Mouse (Mus musculus) midbrain, embryonic 14.5 days (tissue): ENCODE data around the gene Bpifb6. TPM values are rescaled to one million over a fixed set of nuclear protein-coding genes. Genes with fewer than 3 reads are reported as not detected.

Experiments used
- ATAC-seq: fragments of 200-750 bp; cut with Nextera tagmentation; 2 replicates; pipeline ENCODE4 v1.8.0; 2017; ENCODE audit warnings: moderate number of reproducible peaks, moderate library complexity; ENCODE audit not compliant: low FRiP score, low TSS enrichment
- DNase-seq: peaks from one replicate; pipeline ENCODE4 v3.0.0-alpha.2; 2015
- H3K27ac ChIP-seq: fragments of 300-500 bp; sonication (generic); replicated peaks from 2 replicates; pipeline ENCODE4 v1.5.1; 2014; ENCODE audit warnings: mild to moderate bottlenecking, low read depth, low read length, moderate library complexity
- H3K27me3 ChIP-seq: fragments of 300-500 bp; sonication (generic); 2 replicates; pipeline ENCODE4 v1.6.1; 2014; ENCODE audit warnings: low read length, control low read depth, mixed read lengths; ENCODE audit not compliant: control insufficient read depth, insufficient read depth
- H3K36me3 ChIP-seq: fragments of 300-500 bp; sonication (generic); 2 replicates; pipeline ENCODE4 v1.6.1; 2014; ENCODE audit warnings: low read length, control low read depth; ENCODE audit not compliant: control insufficient read depth, insufficient read depth
- H3K4me1 ChIP-seq: fragments of 300-500 bp; sonication (generic); 2 replicates; pipeline ENCODE4 v1.6.1; 2014; ENCODE audit warnings: mild to moderate bottlenecking, antibody characterized with exemption, low read length, control low read depth; ENCODE audit not compliant: control insufficient read depth, insufficient read depth
- H3K4me2 ChIP-seq: fragments of 300-500 bp; sonication (generic); 2 replicates; pipeline ENCODE4 v1.6.1; 2014; ENCODE audit warnings: mild to moderate bottlenecking, low read length, moderate library complexity
- H3K4me3 ChIP-seq: fragments of 300-500 bp; sonication (generic); replicated peaks from 2 replicates; pipeline ENCODE4 v1.5.1; 2014; ENCODE audit warnings: low read depth, low read length
- H3K9ac ChIP-seq: fragments of 300-500 bp; sonication (generic); replicated peaks from 2 replicates; pipeline ENCODE4 v1.6.1; 2014; ENCODE audit warnings: mild to moderate bottlenecking, low read length, moderate library complexity
- H3K9me3 ChIP-seq: fragments of 300-500 bp; sonication (generic); 2 replicates; pipeline ENCODE4 v1.6.1; 2016; ENCODE audit warnings: low read length, control low read depth, mixed read lengths; ENCODE audit not compliant: control insufficient read depth
- WGBS: fragments of 180-500 bp; shearing (Covaris S2); extraction: QIAGEN DNeasy Blood & Tissue Kit; methylation state at CpG from one replicate; pipeline ENCODE4 v1.1.7; 2014; 5-methylcytosine and 5-hydroxymethylcytosine counted together
- polyA plus RNA-seq: library from polyadenylated mRNA; unstranded; fragments of >200 nt; fragmentation: Nextera tagmentation; extraction: Ambion mirVana; gene quantifications from 2 replicates; pipeline ENCODE4 v1.2.1, GENCODE M21; 2014

Gene Bpifb6
- polyA plus RNA-seq, 1 experiment from 2014 or later, result not detected

DNA sequence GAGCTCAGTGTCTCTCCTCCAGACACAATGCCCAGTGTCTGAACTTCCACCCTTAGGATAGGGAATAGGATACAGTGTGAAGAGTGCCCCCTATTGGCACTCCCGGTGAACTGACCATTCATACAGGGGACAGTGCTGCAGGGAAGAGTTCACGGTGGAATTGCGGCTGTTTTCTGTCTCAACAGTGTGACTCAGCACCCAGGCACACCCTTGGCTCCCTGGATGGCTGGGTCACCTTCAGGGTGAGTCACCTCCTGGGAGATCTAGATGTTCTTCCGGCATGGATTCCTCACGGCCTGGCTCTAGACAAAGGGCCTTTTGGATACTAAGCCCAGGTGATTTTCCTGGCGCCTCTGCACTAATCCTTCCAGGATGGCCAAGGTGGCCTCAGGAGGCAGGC is 35.2 kb downstream of the Bpifb6 start:
- 91% methylated on average over 6 of the region's 6 CpGs for WGBS
- Histone ChIP-seq H3K4me1 (peaks cover 4% of the 10 kb centered on the region; the same call in 1 of the 2 replicates), H3K9me3 (no peaks in the 10 kb centered on the region), H3K27ac (no peak overlapping the region), H3K9ac (no peak overlapping the region), H3K27me3 (no peaks in the 10 kb centered on the region), H3K36me3 (no peaks in the 10 kb centered on the region), H3K4me2 (no peak overlapping the region), H3K4me3 (no peak overlapping the region)
- no peak for ATAC-seq
- no peak for DNase-seq

DNA sequence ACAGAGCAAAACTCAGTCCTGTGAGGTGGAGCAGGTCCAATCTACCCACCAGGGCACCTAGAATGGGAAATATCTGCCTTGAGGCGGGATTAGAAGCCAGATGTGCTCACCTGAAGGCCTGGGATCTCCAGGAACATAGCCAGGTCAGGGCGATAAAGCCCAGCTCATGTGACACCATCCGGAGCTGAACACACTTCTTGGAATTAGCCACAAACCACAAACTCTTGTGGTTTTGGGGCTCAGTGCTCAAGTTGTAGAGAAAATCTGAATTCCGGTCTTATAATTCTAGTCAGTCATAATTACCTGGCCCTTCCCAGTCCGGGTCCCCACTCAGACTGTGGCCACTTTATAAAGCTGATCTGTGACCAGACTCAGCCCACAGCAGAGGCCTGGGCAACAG is 37.7 kb downstream of the Bpifb6 start, which contains the start of gene Bpifb4:
Gene Bpifb4 (plus strand): TSS at position 370 of the 400 bp plus-strand sequence.
- Histone ChIP-seq H3K27ac (no peak within 1 kb of the TSS), H3K4me2 (no peak within 1 kb of the TSS), H3K9me3 (no peaks in the 10 kb centered on the region), H3K4me3 (no peak within 1 kb of the TSS), H3K36me3 (no peaks in the 10 kb centered on the region), H3K4me1 (no peaks in the 10 kb centered on the region), H3K27me3 (no peaks in the 10 kb centered on the region), H3K9ac (no peak within 1 kb of the TSS)
- WGBS, result 86% methylated on average over 5 of the region's 5 CpGs
- DNase-seq (no peak), ATAC-seq (no peak)

- Histone ChIP-seq H3K9ac (no peak overlapping the region), H3K36me3 (no peaks in the 10 kb centered on the region), H3K9me3 (no peaks in the 10 kb centered on the region), H3K4me2 (no peak overlapping the region), H3K4me3 (no peak overlapping the region), H3K4me1 (no peaks in the 10 kb centered on the region), H3K27ac (no peak overlapping the region), H3K27me3 (no peaks in the 10 kb centered on the region)
- DNase-seq (peak; percentile 69), ATAC-seq (no peak)
- WGBS, result 44% methylated on average over 3 of the region's 3 CpGs
Observed at GRCm38 (mm10) chr2:153943537-153943936, 43.3 kb downstream of the Bpifb6 start.

- H3K4me3 ChIP-seq, result no peak overlapping the region
- no peaks in the 10 kb centered on the region for H3K36me3 ChIP-seq
- no peaks in the 10 kb centered on the region for H3K27me3 ChIP-seq
- no peak overlapping the region for H3K9ac ChIP-seq
- no peak for ATAC-seq
- no peak for DNase-seq
- H3K4me1 ChIP-seq, result no peaks in the 10 kb centered on the region
- H3K27ac ChIP-seq, result no peak overlapping the region
- no peak overlapping the region for H3K4me2 ChIP-seq
- 91% methylated on average over 8 of the region's 8 CpGs for WGBS
- no peaks in the 10 kb centered on the region for H3K9me3 ChIP-seq
Observed at GRCm38 (mm10) chr2:153944567-153944966, 44.4 kb downstream of the Bpifb6 start.

DNA sequence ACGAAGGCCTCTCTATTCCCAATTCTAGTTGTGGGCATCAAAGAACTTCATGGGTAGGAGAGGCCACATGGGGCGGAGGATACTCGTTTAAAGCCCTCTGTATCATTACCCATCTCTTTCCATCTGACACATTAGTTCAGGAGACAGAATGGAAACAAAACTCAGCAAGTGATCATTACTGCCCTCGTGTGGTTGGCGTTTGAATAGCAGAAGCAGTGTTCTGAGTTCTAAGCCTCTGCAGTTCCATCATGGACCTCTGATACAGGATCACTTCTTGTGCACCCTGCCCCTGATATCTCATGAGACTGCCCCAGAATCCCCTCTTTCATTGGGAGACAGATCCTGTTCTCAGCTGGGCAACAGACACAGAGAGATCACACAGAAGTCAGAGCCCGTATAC is 52.7 kb downstream of the Bpifb6 start:
- H3K36me3 ChIP-seq, result no peaks in the 10 kb centered on the region
- WGBS, result 26% methylated on average over 6 of the region's 6 CpGs
- H3K4me1 ChIP-seq, result no peaks in the 10 kb centered on the region
- no peaks in the 10 kb centered on the region for H3K9me3 ChIP-seq
- DNase-seq, result peak; percentile 84
- ATAC-seq, result no peak
- H3K9ac ChIP-seq, result no peak overlapping the region
- no peaks in the 10 kb centered on the region for H3K27me3 ChIP-seq
- H3K4me3 ChIP-seq, result no peak overlapping the region
- no peak overlapping the region for H3K4me2 ChIP-seq
- no peak overlapping the region for H3K27ac ChIP-seq

DNA sequence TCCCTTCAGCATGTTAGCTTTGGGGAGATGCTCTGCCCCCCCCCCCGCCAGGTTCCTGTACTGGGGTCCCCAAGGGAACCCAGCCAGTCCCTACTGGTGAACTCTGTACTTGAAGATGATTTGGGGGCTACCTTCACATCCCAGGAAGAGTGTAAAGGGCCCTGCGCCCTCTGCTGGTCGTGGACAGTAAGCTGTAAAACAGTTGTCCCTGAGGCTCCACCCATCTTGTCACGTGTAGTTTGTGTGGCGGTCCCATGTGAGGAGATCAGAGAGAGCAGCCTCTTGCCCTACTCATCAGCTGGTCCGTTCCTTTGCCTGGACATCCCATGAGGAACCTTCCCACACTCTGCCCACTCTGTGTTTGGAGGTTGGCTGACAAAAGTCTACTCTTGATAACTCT is 53.6 kb downstream of the Bpifb6 start:
- H3K27me3 ChIP-seq, result no peaks in the 10 kb centered on the region
- no peaks in the 10 kb centered on the region for H3K4me1 ChIP-seq
- DNase-seq (peak; percentile 76), ATAC-seq (no peak)
- no peak overlapping the region for H3K4me2 ChIP-seq
- no peak overlapping the region for H3K4me3 ChIP-seq
- no peaks in the 10 kb centered on the region for H3K36me3 ChIP-seq
- 7% methylated on average over 6 of the region's 6 CpGs for WGBS
- no peaks in the 10 kb centered on the region for H3K9me3 ChIP-seq
- no peak overlapping the region for H3K9ac ChIP-seq
- H3K27ac ChIP-seq, result no peak overlapping the region

Other genes starting within 250 kb of the Bpifb6 start
- 0.17 TPM in 1 of 2 replicates, not detected in the other for gene Dnmt3c, start 203.7 kb upstream of the Bpifb6 start, polyA plus RNA-seq
- gene Mapre1, start 159.1 kb upstream of the Bpifb6 start, polyA plus RNA-seq, result 369 and 443 TPM in 2 replicates
- not detected in 2 replicates for gene Efcab8, start 120.5 kb upstream of the Bpifb6 start, polyA plus RNA-seq
- gene Sun5, start 29.3 kb upstream of the Bpifb6 start, polyA plus RNA-seq, result not detected in 2 replicates
- gene Bpifb2, start 25.3 kb upstream of the Bpifb6 start, polyA plus RNA-seq, result not detected in 2 replicates
- gene Bpifb3, start 17.8 kb downstream of the Bpifb6 start, polyA plus RNA-seq, result not detected in 2 replicates
- gene Bpifb4, start 37.8 kb downstream of the Bpifb6 start, polyA plus RNA-seq, result not detected in 2 replicates
- not detected in 2 replicates for gene Bpifa6, start 74.6 kb downstream of the Bpifb6 start, polyA plus RNA-seq
- gene Bpifa2, start 107.9 kb downstream of the Bpifb6 start, polyA plus RNA-seq, result not detected in 2 replicates
- not detected in 2 replicates for gene Bpifa3, start 229.9 kb downstream of the Bpifb6 start, polyA plus RNA-seq
- not detected in 2 replicates for gene Bpifa1, start 242.5 kb downstream of the Bpifb6 start, polyA plus RNA-seq